Mouse (Mus musculus) lung, postnatal 4 days (tissue): Measurements from ENCODE around the gene Foxj3.
A peak's percentile ranks its signal among the peaks of the same experiment; 100 is the strongest.

Source experiments
- DNase-seq, 2 experiments: peaks; one replicate each; pipeline ENCODE4 v3.0.0; 2021

The Foxj3 gene

DNA sequence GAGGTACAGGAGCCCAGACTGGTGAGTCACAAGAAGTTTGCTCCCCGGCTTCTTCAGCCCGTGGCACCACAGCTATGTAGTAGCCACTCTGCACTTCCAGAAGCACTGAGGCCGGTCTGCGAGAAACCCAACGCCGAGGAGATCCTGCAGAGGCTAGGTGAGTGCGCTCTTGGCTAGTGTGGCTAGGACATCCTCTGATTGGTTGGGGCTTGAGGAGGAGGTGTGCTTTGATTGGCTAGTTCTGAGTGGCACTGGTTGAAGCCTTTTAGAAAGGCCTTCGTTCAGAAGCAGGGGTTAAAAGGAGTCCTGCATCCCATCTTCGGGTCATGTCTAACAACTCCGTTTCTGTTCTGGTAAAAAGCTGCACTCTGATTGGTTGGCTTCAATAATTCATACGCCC lies 101.9 kb downstream of the Foxj3 start:
- DNase-seq, result no peak

DNA sequence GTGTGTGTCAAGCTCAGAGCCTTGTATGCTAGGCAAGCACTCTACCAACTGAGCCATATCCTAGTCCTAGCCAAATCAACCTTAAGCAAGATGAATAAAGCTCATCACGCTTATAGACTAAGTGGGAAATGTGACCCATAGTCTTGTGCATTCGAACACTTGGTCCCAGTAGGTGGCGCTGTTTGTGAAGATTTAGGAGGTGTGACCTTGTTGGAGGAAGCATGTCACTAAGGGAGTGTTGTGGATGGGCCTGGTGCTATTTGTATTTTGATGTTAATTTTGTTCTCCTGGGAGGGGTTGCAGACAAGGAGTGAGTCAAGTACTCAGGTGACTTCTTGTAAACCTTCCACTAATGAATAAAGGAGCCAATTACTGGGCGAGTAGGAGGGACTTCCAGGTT lies 105.9 kb downstream of the Foxj3 start:
- no peak for DNase-seq

GRCm38 (mm10) chr4:119657011-119657410 lies 120.2 kb downstream of the Foxj3 start:
- no peak for DNase-seq

DNA sequence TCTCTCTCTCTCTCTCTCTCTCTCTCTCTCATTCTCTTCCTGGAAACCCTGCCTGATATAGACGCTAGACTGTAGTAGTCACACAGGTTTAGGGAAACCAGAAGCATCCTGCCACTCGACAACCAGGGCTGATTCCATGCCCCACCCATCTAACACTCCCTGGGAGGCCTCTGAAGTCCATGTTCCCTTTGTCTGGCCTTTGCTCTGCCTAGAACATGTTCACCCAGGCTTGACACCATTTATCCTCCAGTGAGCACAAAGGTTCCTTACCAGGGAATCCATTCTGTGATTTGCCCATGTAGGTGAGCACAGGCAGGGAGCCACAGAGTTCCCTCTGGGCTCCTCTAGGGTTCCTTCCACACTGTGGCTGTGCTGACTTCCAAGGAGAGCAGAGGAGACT lies 121.4 kb downstream of the Foxj3 start:
- DNase-seq, result no peak

DNA sequence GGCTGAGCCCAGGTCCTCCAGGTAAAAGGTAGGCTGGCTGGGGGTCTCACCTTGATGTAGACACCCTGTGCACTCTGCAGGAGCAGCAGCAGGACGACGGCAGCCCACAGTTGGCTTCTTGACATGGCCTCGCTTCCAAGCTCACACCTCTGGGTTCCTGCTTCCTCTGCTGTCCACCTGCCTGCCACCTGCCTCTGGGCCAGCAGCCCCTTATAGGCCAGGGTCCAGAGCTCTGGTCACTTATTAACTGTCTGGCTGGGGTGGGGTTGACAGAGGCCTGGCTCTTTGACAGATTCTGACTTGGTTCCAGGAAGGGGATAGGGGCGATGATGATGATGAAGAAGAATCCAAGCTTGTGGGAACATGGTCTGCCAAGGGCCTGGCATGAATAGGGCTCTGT lies 121.9 kb downstream of the Foxj3 start, which contains the start of gene Guca2b:
TSS of gene Guca2b (minus strand) at position 224 of the 400 bp plus-strand sequence.
- no peak for DNase-seq

DNA sequence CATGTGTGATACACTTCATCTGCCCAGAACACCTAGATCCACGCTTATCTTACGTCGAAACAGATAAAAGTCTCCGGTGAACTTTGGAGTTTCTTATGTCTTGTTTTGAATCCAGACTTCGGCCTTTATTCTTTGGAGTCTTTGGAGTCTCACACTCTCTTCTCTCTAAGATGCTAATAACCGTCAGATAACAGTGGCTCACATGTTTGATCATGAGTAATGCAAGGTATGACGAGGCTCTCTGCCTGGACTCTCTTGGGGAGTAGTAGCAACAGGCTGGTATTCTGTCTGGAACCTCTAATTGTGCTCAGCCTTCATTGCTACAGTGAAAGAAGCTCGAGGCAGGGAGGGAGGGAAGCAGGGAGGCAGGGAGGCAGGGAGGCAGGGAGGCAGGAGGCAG lies 123.2 kb downstream of the Foxj3 start:
- no peak for DNase-seq

DNA sequence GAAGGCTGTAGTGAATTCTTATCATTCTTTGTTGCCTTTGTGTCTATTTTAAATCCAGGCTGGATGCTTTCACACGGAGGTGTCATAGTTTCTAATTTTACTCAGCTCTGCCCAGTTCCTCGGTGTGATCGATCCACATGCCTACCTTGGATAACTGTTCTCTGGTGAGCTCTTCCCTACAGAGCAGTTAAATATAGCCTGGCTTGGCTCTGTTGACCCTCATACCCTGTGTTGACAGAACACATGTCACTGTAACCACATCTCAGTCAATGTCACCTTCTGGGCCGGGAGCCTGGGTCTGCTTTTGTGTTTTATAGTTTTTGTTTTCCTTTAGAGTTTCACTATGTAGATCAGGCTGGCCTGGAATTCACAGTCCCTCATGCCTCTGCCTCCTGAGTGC lies 125.3 kb downstream of the Foxj3 start:
- DNase-seq, result no peak

- no peak for DNase-seq
Measured at GRCm38 (mm10) chr4:119662976-119663375, 126.2 kb downstream of the Foxj3 start.

GRCm38 (mm10) chr4:119663409-119664095 lies 126.7 kb downstream of the Foxj3 start:
- no peak for DNase-seq

DNA sequence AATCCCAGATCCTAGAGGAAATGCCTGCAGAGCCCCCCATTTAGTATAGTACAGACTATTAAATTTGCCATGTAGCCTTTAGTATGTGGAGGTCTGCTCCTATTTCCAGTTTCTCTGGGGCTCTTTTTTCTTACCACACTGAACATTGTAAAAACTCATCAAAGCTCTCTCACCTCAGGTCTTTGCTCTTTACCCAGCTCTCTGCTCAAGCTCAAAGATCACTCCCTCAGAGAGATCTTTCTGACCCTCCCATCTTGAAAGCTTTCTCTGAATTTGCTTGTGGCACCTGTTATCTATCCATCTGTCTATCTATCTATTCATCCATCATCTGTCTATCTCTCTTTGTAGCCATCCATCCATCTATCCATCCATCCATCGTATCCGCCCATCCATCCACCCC lies 128.4 kb downstream of the Foxj3 start:
- DNase-seq, result no peak

DNA sequence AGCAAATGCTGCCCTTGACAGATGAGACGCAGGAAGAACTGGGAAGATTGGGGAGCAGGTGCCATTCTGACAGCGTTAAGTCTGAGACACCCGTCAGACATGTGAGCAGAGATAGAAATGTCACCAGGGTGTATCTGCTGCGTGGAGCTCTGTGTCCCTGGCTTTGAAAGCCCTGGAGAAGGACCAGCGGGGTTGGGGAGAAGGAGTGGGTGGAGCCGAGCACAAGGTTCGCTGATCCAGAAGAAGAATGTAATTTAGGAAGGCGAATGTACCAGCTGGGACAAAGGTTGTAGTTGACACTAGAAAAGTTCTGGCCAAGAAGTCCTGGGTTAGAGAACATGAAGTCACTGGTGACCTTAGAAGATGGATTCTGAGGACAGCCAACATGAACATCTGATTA lies 129.3 kb downstream of the Foxj3 start:
- peak in 1 of 2 experiments; percentile 12 for DNase-seq

DNA sequence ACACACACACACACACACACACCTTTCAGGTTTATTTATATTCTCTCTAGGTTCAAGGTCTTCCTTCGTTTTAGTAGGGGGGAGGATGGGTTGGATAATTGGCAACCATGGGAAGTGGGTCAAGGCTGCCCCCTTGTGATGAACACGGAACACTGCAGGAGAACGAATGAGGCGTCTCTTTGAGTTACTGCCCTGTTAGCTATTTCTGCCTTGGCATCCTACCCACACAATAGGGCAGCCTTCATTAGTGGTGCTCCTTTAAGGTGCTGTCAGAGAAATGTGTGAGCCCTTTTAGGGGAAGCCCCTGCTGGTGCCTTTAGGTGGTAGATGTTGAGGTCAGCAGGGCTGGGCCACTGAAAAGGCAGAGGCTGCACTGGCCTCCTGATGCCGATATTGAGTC lies 130.7 kb downstream of the Foxj3 start:
- DNase-seq, result peak in 1 of 2 experiments; percentile 48

GRCm38 (mm10) chr4:119668185-119668584 lies 131.4 kb downstream of the Foxj3 start:
- no peak for DNase-seq

GRCm38 (mm10) chr4:119668596-119668995 lies 131.8 kb downstream of the Foxj3 start:
- DNase-seq, result no peak

DNA sequence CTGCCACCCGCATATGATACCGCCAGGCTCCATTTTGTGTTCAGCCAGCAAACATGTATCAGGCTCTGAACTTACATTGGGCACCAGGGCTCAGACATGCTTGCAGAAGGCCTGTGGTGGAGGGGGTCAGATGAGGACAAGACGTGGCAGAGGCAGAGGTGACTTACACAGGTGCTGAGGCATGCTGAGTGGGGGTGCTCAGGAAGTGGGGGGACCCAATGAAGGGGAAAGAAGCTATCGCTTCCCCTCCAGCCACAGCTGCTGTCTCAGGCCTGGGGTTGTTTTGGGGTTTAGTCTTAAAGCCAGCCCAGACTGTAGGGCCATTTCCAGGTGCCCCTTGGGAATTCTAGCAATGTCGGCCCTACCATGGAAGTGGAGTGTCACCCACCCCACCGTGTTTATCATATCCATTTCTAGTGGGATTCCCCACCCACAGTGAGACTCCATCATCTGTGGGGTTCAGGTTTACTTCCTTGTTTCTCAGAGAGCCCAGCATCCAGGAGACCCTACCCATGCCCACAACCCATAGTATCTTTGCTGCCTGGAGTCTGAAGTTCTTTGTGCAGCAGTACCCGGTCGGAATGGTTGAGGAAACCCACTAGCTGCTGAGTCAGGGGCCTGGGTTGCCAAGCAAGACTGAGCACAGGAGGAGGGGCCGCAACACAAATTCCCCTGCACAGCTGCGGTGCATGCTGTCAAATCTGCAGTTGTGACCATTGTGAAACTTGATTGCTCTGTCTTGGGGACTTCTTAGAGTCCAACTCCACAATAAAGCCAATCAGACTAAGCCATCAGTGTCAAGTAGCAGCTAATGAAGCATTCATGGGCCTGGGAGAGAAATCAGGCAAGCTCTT lies 132.8 kb downstream of the Foxj3 start:
- peak in 1 of 2 experiments; percentile 50 for DNase-seq

DNA sequence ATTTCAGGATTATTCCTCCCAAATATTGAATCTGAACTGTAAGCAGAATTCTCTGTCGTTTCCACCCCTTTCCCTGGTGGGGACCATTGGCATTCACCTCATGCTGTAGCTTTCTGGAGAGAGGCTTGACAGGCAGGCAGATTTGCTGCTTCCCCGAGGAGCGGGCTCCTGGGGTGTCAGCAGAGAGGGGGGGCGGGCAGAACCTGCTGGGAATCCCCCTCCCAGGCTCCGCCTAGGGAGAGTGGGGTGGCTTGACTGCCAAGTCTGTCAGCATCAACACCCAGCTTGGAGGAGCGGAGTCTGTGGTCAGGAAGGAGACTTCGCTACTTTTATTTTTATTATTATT lies 133.4 kb downstream of the Foxj3 start:
- DNase-seq, result no peak

DNA sequence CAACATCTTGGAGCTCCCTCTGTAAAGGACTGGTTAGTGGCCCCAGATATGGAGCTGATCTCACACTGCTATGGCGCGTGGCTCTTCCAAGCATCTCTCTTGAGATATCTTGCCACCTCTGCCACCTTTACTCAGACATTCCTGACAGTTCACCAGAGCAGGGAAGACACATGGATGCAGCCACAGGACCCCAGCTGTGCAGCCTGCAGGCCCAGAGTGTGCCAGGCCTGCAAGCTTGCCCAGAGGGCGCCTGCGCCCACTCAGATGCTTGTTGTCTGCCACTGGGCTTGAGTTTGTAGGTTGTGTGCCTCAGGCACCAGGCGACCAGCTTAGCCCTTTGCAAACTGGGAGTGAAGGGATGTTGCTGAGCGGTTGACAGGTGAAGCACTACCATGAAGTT lies 133.9 kb downstream of the Foxj3 start:
- DNase-seq, result no peak

- no peak for DNase-seq
Measured at GRCm38 (mm10) chr4:119671164-119671563, 134.4 kb downstream of the Foxj3 start.

DNA sequence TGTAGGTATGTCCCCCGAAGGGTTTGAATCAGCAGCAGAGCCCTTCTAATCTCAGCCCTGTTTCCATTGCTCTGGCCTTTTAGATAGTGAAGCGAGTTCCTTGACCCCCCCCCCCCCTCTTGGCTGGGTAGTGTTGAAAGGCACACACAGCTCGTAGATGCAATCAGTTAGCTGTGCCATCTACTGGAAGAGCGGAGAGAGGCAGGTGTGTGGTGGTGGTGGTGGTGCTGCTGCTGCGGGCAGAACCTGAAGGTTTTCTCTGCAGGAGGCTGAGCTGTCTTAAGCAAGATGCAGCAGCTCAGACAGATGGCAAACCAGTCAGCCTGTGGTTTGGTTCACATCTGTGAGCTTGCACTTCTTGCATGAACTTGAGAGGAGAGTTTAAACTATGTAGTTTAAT lies 135.9 kb downstream of the Foxj3 start:
- DNase-seq, result no peak
